Mouse (Mus musculus): ENCODE measurements around the gene Antxrl. TPM values are rescaled to one million over a fixed set of nuclear protein-coding genes. Genes with fewer than 3 reads are reported as not detected.

The Antxrl gene
- polyA plus RNA-seq, 1 experiment from 2014 or later: not detected

DNA sequence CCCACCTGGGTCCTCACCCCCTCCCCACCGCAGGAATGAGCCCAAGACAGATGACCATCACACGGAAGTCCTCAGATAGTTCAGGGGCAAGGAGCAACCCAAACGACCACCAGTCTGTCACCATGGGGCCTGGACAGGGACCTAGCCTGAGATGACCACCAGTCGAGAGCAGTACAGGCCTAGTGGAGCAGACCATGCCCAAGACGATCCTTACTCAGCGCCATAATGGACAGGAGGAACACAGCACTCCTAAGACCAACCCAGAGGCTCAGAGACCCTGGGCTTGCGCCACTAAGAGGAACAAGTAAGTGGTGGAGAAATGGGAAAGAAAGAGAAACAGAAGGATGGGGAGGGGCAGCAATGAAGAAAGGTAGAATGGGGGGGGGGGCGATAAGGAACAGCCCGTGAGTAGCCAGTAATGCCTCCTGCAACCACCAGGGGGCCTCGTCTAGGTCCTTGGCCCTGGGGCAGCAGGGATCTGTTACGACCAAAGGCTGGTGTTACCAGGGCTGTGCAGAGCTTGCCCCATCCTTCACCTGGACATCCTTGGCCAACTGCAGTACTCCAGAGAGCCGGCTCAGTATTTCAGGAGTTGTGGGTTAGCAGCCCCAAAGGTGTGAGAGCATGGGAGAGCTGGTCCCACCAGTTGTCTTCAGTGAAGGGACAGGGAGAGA, 54.0 kb downstream of the Antxrl start:
- H3K27me3 ChIP-seq (replicated peaks): no peaks in the 10 kb centered on the region
- H3K4me1 ChIP-seq: no peaks in the 10 kb centered on the region
- no peaks in the 10 kb centered on the region for H3K36me3 ChIP-seq
- H3K9ac ChIP-seq: no peak overlapping the region
- ATAC-seq: no peak
- no peaks in the 10 kb centered on the region for H3K9me3 ChIP-seq (replicated peaks)
- WGBS (ENCODE audit: insufficient replicate concordance): 44% methylated on average over 11 of the region's 12 CpGs
- no peak overlapping the region for H3K4me2 ChIP-seq
- H3K4me3 ChIP-seq: no peak overlapping the region
- no peak overlapping the region for H3K27ac ChIP-seq

DNA sequence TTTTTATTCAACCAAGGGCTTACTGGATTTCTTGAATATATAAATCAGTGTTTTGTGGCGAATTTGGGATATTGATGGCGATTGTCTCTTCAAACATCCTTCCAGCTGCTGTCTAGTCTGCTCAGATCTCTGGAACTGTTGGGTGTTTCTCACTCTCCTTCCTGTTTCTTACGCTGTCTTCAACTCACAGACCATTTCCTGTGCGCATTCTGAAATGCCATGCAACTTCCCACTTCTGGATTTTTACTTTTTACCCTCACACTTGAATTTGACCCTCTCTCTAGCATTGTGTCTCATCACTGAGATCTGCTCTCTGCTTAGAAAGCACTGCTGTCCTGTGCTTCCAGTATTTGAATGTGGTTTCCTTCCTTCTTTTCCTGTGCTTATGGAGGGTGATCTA, 55.1 kb downstream of the Antxrl start:
- no peak overlapping the region for H3K27ac ChIP-seq
- H3K36me3 ChIP-seq: no peaks in the 10 kb centered on the region
- H3K4me1 ChIP-seq: no peaks in the 10 kb centered on the region
- no peak overlapping the region for H3K4me3 ChIP-seq
- no peak overlapping the region for H3K9ac ChIP-seq
- no peaks in the 10 kb centered on the region for H3K27me3 ChIP-seq (replicated peaks)
- WGBS (ENCODE audit: insufficient replicate concordance): 25% methylated on average over 4 of the region's 4 CpGs
- no peak overlapping the region for H3K4me2 ChIP-seq
- no peaks in the 10 kb centered on the region for H3K9me3 ChIP-seq (replicated peaks)
- no peak for ATAC-seq

DNA sequence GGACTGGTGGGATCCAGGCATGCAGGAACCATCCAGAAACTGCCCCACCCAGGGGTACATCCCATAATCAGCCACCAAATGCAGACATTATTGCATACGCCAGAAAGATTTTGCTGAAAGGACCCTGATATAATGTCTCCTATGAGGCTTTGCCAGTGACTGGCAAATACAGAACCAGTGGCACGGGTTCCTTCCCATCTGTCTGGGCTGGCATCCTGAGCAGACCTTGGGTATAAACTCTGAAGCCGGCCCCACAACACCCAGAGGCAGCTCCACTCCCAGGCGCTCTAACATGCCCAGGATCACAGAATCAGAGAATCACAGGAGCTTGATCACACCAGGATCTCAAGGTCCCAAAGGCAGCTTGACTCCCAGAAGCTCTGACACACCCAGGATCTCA, 61.8 kb downstream of the Antxrl start:
- H3K36me3 ChIP-seq: no peaks in the 10 kb centered on the region
- no peak overlapping the region for H3K27ac ChIP-seq
- H3K27me3 ChIP-seq (replicated peaks): no peaks in the 10 kb centered on the region
- no peak for ATAC-seq
- no peaks in the 10 kb centered on the region for H3K4me1 ChIP-seq
- H3K9ac ChIP-seq: no peak overlapping the region
- H3K9me3 ChIP-seq (replicated peaks): no peaks in the 10 kb centered on the region
- no peak overlapping the region for H3K4me3 ChIP-seq
- WGBS (ENCODE audit: insufficient replicate concordance): 58% methylated on average over 4 of the region's 4 CpGs
- H3K4me2 ChIP-seq: no peak overlapping the region

DNA sequence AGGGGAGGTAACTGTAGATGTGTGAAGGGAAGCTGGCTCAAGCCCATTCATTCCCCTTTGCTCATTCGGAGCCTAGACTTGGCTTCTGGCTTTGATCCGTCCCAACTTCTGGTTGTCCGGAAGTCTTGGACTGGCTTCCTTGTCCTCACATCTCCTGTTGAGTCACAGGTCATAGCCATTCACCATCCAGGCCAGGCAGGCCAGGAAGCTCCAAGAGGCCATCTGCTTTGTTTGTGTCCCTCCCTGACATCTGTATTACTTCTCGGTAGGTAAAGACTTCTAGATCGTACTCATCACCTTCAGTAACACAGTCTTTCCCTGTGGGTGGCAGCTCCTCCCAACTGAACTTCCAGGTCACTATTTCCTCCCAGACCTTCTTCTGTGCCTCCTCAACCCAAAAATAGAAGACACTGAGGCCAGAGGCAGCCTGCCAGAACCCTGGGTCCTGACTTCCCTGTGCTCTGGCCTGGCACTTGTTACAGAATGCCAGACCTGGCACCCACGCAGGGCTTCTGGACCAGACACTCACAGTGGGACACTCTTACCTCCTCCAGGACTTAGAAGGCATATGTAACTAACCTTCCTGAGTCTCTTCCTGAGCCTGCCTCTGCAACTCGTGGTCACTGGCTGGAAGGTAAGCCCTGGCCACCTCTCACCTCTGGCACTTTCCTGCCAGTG, 66.7 kb downstream of the Antxrl start:
- no peak overlapping the region for H3K27ac ChIP-seq
- no peak overlapping the region for H3K9ac ChIP-seq
- no peaks in the 10 kb centered on the region for H3K9me3 ChIP-seq (replicated peaks)
- no peak overlapping the region for H3K4me2 ChIP-seq
- H3K4me3 ChIP-seq: no peak overlapping the region
- H3K4me1 ChIP-seq: no peaks in the 10 kb centered on the region
- ATAC-seq: no peak
- no peaks in the 10 kb centered on the region for H3K36me3 ChIP-seq
- WGBS (ENCODE audit: insufficient replicate concordance): 53% methylated on average over 7 of the region's 7 CpGs
- no peaks in the 10 kb centered on the region for H3K27me3 ChIP-seq (replicated peaks)

DNA sequence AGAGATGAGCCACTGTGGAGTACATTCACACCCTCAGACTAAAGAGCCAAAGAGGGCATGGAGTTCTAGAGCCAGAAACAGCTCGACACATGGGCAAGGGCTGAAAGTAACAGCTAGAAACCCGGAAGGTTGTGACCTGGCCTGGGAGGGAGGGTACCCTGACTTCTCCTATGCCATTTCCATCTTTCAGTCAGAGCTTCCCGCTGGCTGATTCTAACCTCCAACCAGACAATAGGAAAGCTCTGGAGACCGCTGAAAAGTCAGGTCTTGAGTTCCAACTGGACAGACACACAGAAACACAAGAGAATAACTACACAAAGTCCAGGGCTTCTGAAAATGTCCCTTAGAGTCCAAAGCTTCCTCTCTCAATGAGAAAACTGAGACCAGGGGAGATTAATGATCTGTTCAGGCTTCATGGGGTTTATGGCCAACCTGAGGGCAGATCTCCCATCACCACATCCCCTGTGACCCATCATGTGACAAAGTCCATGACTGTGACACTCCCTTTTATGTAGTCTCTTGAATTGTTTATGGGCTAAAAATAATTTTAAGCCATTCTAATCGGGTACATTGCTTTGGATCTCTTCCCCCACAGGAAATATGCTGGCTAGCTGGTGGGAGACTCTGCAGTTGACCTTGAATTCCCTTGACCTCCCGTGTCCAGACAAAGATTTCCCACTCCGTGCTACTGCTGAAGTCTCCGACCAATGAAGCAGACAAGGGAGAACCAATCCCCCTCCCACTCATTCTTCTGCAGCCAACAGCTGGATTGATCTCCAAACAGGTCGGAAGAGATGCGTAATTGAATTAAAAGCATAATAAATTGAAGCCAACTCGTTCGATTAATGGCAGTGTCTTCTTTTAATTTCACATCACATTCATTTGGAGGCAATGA, 67.8 kb downstream of the Antxrl start:
- Histone ChIP-seq H3K4me3 (no peak overlapping the region), H3K27ac (no peak overlapping the region), H3K4me1 (no peaks in the 10 kb centered on the region), H3K4me2 (no peak overlapping the region), H3K27me3 (replicated peaks) (no peaks in the 10 kb centered on the region), H3K9ac (no peak overlapping the region), H3K9me3 (replicated peaks) (no peaks in the 10 kb centered on the region), H3K36me3 (no peaks in the 10 kb centered on the region)
- ATAC-seq: no peak
- WGBS (ENCODE audit: insufficient replicate concordance): 59% methylated on average over 12 of the region's 12 CpGs

DNA sequence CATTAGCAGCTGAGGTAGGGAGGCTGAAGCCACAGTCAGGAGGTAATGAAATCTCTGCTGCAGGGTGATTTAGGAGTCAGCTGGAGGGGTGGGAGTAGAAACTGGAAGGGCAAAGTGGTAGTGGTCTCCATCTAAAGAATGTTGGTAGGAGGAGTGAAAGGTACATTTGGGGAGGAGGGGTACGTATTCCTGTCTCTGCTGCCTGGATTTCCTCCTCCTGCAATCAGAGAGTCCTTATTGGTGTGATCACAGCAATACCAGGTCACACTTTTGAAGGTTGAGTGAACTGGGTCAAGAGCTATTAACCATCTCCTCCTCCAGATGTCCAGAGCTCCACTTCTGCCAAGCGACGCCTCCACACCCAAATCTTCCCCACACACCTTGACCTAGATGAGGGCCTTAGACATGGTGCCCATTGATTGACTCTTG, 68.4 kb downstream of the Antxrl start:
- 47% methylated on average over 3 of the region's 3 CpGs for WGBS (ENCODE audit: insufficient replicate concordance)
- H3K4me2 ChIP-seq: no peak overlapping the region
- H3K27ac ChIP-seq: no peak overlapping the region
- H3K4me3 ChIP-seq: no peak overlapping the region
- H3K36me3 ChIP-seq: no peaks in the 10 kb centered on the region
- ATAC-seq: no peak
- no peaks in the 10 kb centered on the region for H3K4me1 ChIP-seq
- no peaks in the 10 kb centered on the region for H3K9me3 ChIP-seq (replicated peaks)
- H3K27me3 ChIP-seq (replicated peaks): no peaks in the 10 kb centered on the region
- H3K9ac ChIP-seq: no peak overlapping the region

DNA sequence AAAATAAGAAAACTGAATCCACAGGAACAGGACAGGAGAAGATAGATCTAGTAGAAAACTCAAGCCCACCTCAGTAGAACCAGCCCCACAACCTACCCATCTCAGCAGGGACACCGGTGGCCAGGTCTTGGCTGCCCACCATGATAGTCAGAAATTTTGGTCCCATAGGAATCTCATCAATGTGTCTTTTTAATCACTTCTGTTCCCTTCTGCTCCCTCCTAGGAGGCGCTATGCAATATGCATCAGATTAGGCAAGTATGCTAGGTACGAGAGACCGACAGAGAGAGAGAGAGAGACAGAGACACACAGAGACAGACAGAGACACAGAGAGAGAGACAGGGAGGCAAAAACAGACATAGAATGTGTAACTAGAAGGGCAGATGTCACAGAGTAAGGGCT, 69.2 kb downstream of the Antxrl start:
- H3K9ac ChIP-seq: no peak overlapping the region
- H3K9me3 ChIP-seq (replicated peaks): no peaks in the 10 kb centered on the region
- H3K27ac ChIP-seq: no peak overlapping the region
- H3K36me3 ChIP-seq: no peaks in the 10 kb centered on the region
- H3K4me1 ChIP-seq: no peaks in the 10 kb centered on the region
- 85% methylated on average over 4 of the region's 4 CpGs for WGBS (ENCODE audit: insufficient replicate concordance)
- H3K4me2 ChIP-seq: no peak overlapping the region
- H3K27me3 ChIP-seq (replicated peaks): no peaks in the 10 kb centered on the region
- ATAC-seq: no peak
- no peak overlapping the region for H3K4me3 ChIP-seq

Other genes starting within 250 kb of the Antxrl start
- gene Gdf10, start 129.1 kb upstream of the Antxrl start, polyA plus RNA-seq (2016; fragmentation: Nextera tagmentation; extraction: Ambion mirVana): 11.4 and 15.6 TPM in 2 replicates
- gene Gdf2, start 111.7 kb upstream of the Antxrl start, polyA plus RNA-seq (2016; fragmentation: Nextera tagmentation; extraction: Ambion mirVana): 14.4 and 15.0 TPM in 2 replicates
- 0.10 and 0.12 TPM in 2 replicates for gene Rbp3, start 98.7 kb upstream of the Antxrl start, polyA plus RNA-seq (2016; fragmentation: Nextera tagmentation; extraction: Ambion mirVana)
- 0.05 TPM in 1 of 2 replicates, not detected in the other for gene Zfp488, start 73.9 kb upstream of the Antxrl start, polyA plus RNA-seq (2016; fragmentation: Nextera tagmentation; extraction: Ambion mirVana)
- gene Gm30083, start 37.5 kb upstream of the Antxrl start, polyA plus RNA-seq (2016; fragmentation: Nextera tagmentation; extraction: Ambion mirVana): not detected in 2 replicates
- not detected in 2 replicates for gene Gm5460, start 35.9 kb upstream of the Antxrl start, polyA plus RNA-seq (2016; fragmentation: Nextera tagmentation; extraction: Ambion mirVana)
- 0.11 TPM in 1 of 2 replicates, not detected in the other for gene Anxa8, start 33.3 kb downstream of the Antxrl start, polyA plus RNA-seq (2016; fragmentation: Nextera tagmentation; extraction: Ambion mirVana)
- not detected in 2 replicates for gene A630023A22Rik, start 50.0 kb downstream of the Antxrl start, polyA plus RNA-seq (2016; fragmentation: Nextera tagmentation; extraction: Ambion mirVana)
- not detected in 2 replicates for gene Npy4r, start 99.8 kb downstream of the Antxrl start, polyA plus RNA-seq (2016; fragmentation: Nextera tagmentation; extraction: Ambion mirVana)
- gene Gprin2, start 148.9 kb downstream of the Antxrl start, polyA plus RNA-seq (2016; fragmentation: Nextera tagmentation; extraction: Ambion mirVana): 0.13 TPM in 2 replicates
- gene Syt15, start 166.9 kb downstream of the Antxrl start, polyA plus RNA-seq (2016; fragmentation: Nextera tagmentation; extraction: Ambion mirVana): 0.44 TPM in 2 replicates

Measured in liver, embryonic 12.5 days (tissue).